Mouse (Mus musculus) thymus, adult 2 months (tissue): Measurements from ENCODE around the gene Mgll. TPM values are rescaled to one million over a fixed set of nuclear protein-coding genes. Genes with fewer than 3 reads are reported as not detected.

Experiments
- DNase-seq: peaks from one replicate; pipeline ENCODE4 v3.0.0; 2021
- H3K27ac ChIP-seq: fragments of 200-500 bp; 2 replicates; pipeline ENCODE4 v1.5.1; 2012; ENCODE audit warnings: low read length, control low read depth; ENCODE audit not compliant: control insufficient read depth, insufficient read depth
- H3K27me3 ChIP-seq: fragments of 200-500 bp; 2 replicates; pipeline ENCODE4 v1.6.1; 2012; ENCODE audit warnings: mild to moderate bottlenecking, low read length, moderate library complexity, mixed read lengths; ENCODE audit not compliant: control insufficient read depth, insufficient read depth
- H3K36me3 ChIP-seq: fragments of 200-500 bp; 2 replicates; pipeline ENCODE4 v1.6.1; 2012; ENCODE audit warnings: mild to moderate bottlenecking, low read length, moderate library complexity; ENCODE audit not compliant: control insufficient read depth, insufficient read depth
- H3K4me1 ChIP-seq: fragments of 200-500 bp; replicated peaks from 2 replicates; pipeline ENCODE4 v1.6.1; 2012; ENCODE audit warnings: low read length; ENCODE audit not compliant: control insufficient read depth, insufficient read depth
- H3K4me3 ChIP-seq: fragments of 200-500 bp; 2 replicates; pipeline ENCODE4 v1.5.1; 2012; ENCODE audit warnings: mild to moderate bottlenecking, low read length, control low read depth, moderate library complexity; ENCODE audit not compliant: control insufficient read depth, insufficient read depth
- CTCF ChIP-seq: fragments of 200-500 bp; IDR thresholded peaks from 2 replicates; pipeline ENCODE4 v1.5.1; 2012; ENCODE audit warnings: mild to moderate bottlenecking, control low read depth, low read length, moderate library complexity, borderline replicate concordance; ENCODE audit not compliant: control insufficient read depth, poor library complexity, insufficient read depth; ENCODE audit errors: extremely low read depth
- POLR2A ChIP-seq: fragments of 200-500 bp; IDR thresholded peaks from 2 replicates; pipeline ENCODE4 v1.6.1; 2012; ENCODE audit warnings: mild to moderate bottlenecking, low read length, control low read depth, moderate library complexity; ENCODE audit not compliant: control insufficient read depth, poor library complexity, insufficient read depth; ENCODE audit errors: extremely low read depth
- WGBS: fragments of 180-500 bp; shearing (Covaris S2); methylation state at CpG from one replicate; pipeline ENCODE4 v1.1.7; 2018; 5-methylcytosine and 5-hydroxymethylcytosine counted together
- polyA plus RNA-seq: library from polyadenylated mRNA; depleted of rRNA; stranded (reverse); fragments of >200 nt; gene quantifications from 2 replicates; pipeline ENCODE4 v1.2.3, GENCODE M21; 2012; rRNA removed

Mgll gene
- polyA plus RNA-seq, 1 experiment = 60.3 TPM

- no peak for DNase-seq
- no peaks in the 10 kb centered on the region for H3K36me3 ChIP-seq
- H3K4me1 ChIP-seq = peaks cover 17% of the 10 kb centered on the region
- TF ChIP-seq POLR2A = no peak
- TF ChIP-seq CTCF = no peak
- peaks cover 3% of the 10 kb centered on the region; the same call in 1 of the 2 replicates for H3K27me3 ChIP-seq
- 92% methylated on average over 7 of the region's 7 CpGs for WGBS
- H3K27ac ChIP-seq = no peak overlapping the region
- no peak overlapping the region for H3K4me3 ChIP-seq
Observed at GRCm38 (mm10) chr6:88869459-88869858, 145.2 kb downstream of the Mgll start.

- TF ChIP-seq POLR2A = no peak
- 85% methylated on average over 4 of the region's 4 CpGs for WGBS
Observed at GRCm38 (mm10) chr6:88870594-88870993, 146.4 kb downstream of the Mgll start.

DNA sequence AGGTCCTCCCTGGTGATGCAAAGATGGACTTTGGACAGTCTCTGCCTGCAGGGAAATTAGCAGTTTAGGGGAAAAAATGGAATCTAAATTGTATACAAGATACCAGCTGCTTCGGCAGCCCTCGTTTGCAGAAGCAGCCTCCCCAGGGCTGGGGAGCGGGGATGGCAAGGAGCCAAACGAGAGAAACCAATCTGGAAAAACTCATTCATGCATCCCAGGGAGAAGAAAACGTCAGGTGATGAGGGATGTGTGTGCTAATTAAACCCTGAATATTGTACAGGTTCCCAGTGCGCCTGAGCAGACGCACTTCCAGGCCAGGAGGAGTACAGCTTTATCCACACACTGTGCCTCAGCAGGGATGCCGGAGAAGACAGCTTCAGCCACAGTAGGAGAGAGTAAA is 147.3 kb downstream of the Mgll start:
- no peaks in the 10 kb centered on the region for H3K36me3 ChIP-seq
- DNase-seq = no peak
- no peak for TF ChIP-seq CTCF
- TF ChIP-seq POLR2A = no peak
- peaks cover 3% of the 10 kb centered on the region; the same call in 1 of the 2 replicates for H3K27me3 ChIP-seq
- no peak overlapping the region for H3K27ac ChIP-seq
- no peak overlapping the region for H3K4me3 ChIP-seq
- 85% methylated on average over 8 of the region's 8 CpGs for WGBS
- H3K4me1 ChIP-seq = peaks cover 22% of the 10 kb centered on the region

More at GRCm38 (mm10) chr6:88870594-88870993, 146.4 kb downstream of the Mgll start:
- Histone ChIP-seq H3K4me1 (peaks cover 22% of the 10 kb centered on the region), H3K27ac (no peak overlapping the region), H3K27me3 (peaks cover 3% of the 10 kb centered on the region; the same call in 1 of the 2 replicates), H3K36me3 (no peaks in the 10 kb centered on the region), H3K4me3 (no peak overlapping the region)
- DNase-seq = no peak

DNA sequence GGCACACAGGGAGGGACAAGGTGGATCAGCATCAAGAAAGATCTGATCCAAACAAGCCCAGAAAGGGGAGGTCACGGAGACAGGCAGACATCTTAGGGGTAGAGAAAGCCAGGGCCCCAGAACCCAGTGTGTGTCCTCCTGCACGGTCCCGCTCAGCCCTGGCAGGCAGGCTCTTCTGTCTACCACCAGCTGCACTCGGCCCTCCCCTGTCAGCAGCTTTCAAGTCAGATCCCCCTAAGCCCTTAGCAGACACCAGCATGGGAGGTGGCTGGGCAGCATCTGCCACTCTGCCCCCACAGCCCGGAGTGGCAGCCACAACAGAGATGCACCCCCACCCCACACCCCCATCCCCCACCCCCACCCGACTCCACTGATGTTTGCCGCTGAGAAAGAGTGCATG is 148.6 kb downstream of the Mgll start:
- Histone ChIP-seq H3K4me3 (no peak overlapping the region), H3K27ac (no peak overlapping the region), H3K36me3 (no peaks in the 10 kb centered on the region), H3K4me1 (peaks cover 22% of the 10 kb centered on the region), H3K27me3 (peaks cover 3% of the 10 kb centered on the region; the same call in 1 of the 2 replicates)
- DNase-seq = peak; percentile 49
- WGBS = 25% methylated on average over 7 of the region's 7 CpGs
- TF ChIP-seq POLR2A (no peak), CTCF (no peak)

DNA sequence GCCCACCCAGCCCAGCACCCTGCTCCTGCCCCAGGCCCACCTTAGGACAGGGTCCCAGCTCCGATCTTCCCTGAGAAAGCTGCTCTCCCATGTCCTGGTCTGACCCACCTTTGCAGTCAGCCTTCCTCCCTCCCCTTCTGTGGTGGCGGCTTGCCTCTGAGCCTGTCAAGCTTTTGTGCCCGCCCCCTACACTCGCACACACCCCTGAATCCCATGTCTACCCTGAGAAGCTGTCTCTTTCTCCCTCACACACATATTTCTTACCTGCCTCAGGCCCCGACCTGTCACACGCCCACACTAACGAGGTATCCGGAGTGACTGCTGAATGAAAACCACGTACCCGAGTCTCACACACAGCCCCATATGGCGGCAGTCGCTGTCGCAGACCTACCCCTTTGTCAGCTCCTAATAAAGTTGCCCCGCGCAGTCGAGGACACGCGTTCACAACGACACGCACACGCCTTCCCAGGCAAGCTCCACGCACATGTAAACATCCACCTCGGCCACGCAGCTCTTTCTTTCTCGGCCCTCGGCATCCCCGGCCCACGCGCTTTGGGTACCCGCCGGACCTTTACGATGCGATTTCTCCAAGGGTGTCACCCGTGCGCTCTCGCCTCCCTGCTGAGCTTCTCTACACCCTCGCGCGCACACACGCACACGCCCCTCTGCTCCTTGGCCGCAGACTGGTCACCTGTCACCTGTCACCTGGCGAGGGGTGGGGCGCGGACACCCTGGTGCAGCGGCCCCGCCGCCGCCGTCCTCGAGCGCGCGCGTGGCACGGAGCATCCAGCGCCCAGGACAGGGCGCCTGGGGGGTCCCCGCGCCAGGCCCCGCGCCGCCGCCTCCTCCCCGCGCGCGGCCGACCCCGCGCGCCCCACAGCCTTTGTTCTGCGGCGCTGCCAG is 150.0 kb downstream of the Mgll start:
- Histone ChIP-seq H3K27me3 (peaks cover 3% of the 10 kb centered on the region; the same call in 1 of the 2 replicates), H3K36me3 (no peaks in the 10 kb centered on the region), H3K27ac (no peak overlapping the region), H3K4me1 (peaks cover 22% of the 10 kb centered on the region), H3K4me3 (peak overlapping the region; percentile 51)
- TF ChIP-seq CTCF = no peak
- 26% methylated on average over 74 of the region's 74 CpGs for WGBS
- DNase-seq = peak; percentile 27

DNA sequence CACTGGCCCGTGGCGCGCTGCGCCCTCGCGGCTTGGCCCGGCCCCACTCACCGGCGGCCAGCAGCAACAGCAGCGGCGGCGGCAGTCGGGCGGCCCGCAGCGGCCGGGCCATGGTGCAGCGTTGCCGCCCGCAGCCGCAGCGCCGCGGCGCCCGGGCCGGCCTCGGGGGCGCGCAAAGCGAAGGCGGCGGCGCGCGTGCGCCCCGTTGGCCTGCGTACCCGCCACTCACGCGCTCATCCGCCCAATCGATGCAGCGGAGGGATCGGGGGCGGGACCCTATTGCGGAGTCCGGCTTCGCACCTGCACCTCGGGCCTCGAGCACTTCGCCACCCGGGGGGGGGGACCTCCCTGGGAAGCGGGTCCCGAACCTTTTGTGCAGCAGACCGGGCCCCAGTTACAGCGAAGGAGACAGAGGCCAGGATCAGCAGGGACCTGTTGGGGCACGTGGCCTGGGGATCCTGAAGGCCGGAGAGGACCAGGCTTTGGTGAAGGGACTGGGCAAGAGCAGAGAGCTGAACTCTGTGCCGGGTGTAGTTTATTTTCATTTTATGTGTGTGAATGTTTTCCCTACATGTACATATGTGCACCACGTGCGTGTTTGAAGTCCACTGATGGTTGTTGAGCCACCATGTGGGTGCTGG is 150.8 kb downstream of the Mgll start, which contains the start of gene Podxl2:
TSS of gene Podxl2 (minus strand) at position 177 of the 641 bp plus-strand sequence.
- 12% methylated on average over 63 of the region's 63 CpGs for WGBS

More for the DNA sequence above, 150.8 kb downstream of the Mgll start, which contains the start of gene Podxl2:
- H3K27ac ChIP-seq = no peak within 1 kb of the TSS
- peaks cover 22% of the 10 kb centered on the region for H3K4me1 ChIP-seq
- H3K4me3 ChIP-seq = peak within 1 kb of the TSS; percentile 51
- peak; percentile 72 for DNase-seq
- H3K27me3 ChIP-seq = peaks cover 3% of the 10 kb centered on the region; the same call in 1 of the 2 replicates
- TF ChIP-seq POLR2A (no peak), CTCF (no peak)
- no peaks in the 10 kb centered on the region for H3K36me3 ChIP-seq

Other genes with a start within 250 kb of the Mgll start
- gene Sec61a1, start 205.5 kb upstream of the Mgll start, polyA plus RNA-seq = 287 and 301 TPM in 2 replicates
- 0.06 and 1.1 TPM in 2 replicates for gene Kbtbd12, start 86.5 kb upstream of the Mgll start, polyA plus RNA-seq
- gene Abtb1, start 117.6 kb downstream of the Mgll start, polyA plus RNA-seq = 204 and 239 TPM in 2 replicates
- gene Podxl2, start 150.6 kb downstream of the Mgll start, polyA plus RNA-seq = 95.8 and 100.0 TPM in 2 replicates
- 169 and 232 TPM in 2 replicates for gene Mcm2, start 174.4 kb downstream of the Mgll start, polyA plus RNA-seq
- 300 and 366 TPM in 2 replicates for gene Tpra1, start 177.8 kb downstream of the Mgll start, polyA plus RNA-seq